Mouse (Mus musculus): ENCODE data around the gene Mapk10. TPM values are rescaled to one million over a fixed set of nuclear protein-coding genes. Genes with fewer than 3 reads are reported as not detected.

Gene Mapk10
- polyA plus RNA-seq, 1 experiment from 2014 or later = 0.59 TPM

GRCm38 (mm10) chr5:103160314-103161195, 50.6 kb downstream of the Mapk10 start:
- Histone ChIP-seq H3K9ac (ENCODE audit: low read length) (no peak overlapping the region), H3K36me3 (ENCODE audit: control insufficient read depth, insufficient read depth, low read length) (no peaks in the 10 kb centered on the region), H3K27ac (replicated peaks; ENCODE audit: low read depth, low read length) (no peak overlapping the region), H3K27me3 (ENCODE audit: control insufficient read depth, insufficient read depth, low read length) (no peaks in the 10 kb centered on the region), H3K4me3 (ENCODE audit: low read depth, low read length) (no peak overlapping the region), H3K4me1 (ENCODE audit: control insufficient read depth, insufficient read depth, low read length) (no peaks in the 10 kb centered on the region), H3K9me3 (ENCODE audit: control insufficient read depth, low read length) (no peaks in the 10 kb centered on the region), H3K4me2 (ENCODE audit: low read depth, severe bottlenecking) (no peak overlapping the region)
- 73% methylated on average over 8 of the region's 8 CpGs for WGBS
- ATAC-seq (ENCODE audit: insufficient number of reproducible peaks, low FRiP score, low TSS enrichment, low read depth) (no peak), DNase-seq (ENCODE audit: low spot score) (no peak)

GRCm38 (mm10) chr5:103140935-103141334, 70.2 kb downstream of the Mapk10 start:
- H3K9me3 ChIP-seq (ENCODE audit: control insufficient read depth, low read length) = no peaks in the 10 kb centered on the region
- DNase-seq (ENCODE audit: low spot score) = no peak
- no peak overlapping the region for H3K9ac ChIP-seq (ENCODE audit: low read length)
- no peak overlapping the region for H3K4me2 ChIP-seq (ENCODE audit: low read depth, severe bottlenecking)
- WGBS = 89% methylated on average over 5 of the region's 5 CpGs
- ATAC-seq (ENCODE audit: insufficient number of reproducible peaks, low FRiP score, low TSS enrichment, low read depth) = no peak
- H3K36me3 ChIP-seq (ENCODE audit: control insufficient read depth, insufficient read depth, low read length) = no peaks in the 10 kb centered on the region
- H3K4me1 ChIP-seq (ENCODE audit: control insufficient read depth, insufficient read depth, low read length) = no peaks in the 10 kb centered on the region
- H3K27ac ChIP-seq (replicated peaks; ENCODE audit: low read depth, low read length) = no peak overlapping the region
- H3K27me3 ChIP-seq (ENCODE audit: control insufficient read depth, insufficient read depth, low read length) = no peaks in the 10 kb centered on the region
- H3K4me3 ChIP-seq (ENCODE audit: low read depth, low read length) = no peak overlapping the region

- no peak for DNase-seq (ENCODE audit: low spot score)
Measured at GRCm38 (mm10) chr5:103134839-103135238, 76.3 kb downstream of the Mapk10 start.

GRCm38 (mm10) chr5:103133626-103134025, 77.5 kb downstream of the Mapk10 start:
- Histone ChIP-seq H3K4me2 (ENCODE audit: low read depth, severe bottlenecking) (no peak overlapping the region), H3K27me3 (ENCODE audit: control insufficient read depth, insufficient read depth, low read length) (no peaks in the 10 kb centered on the region), H3K4me1 (ENCODE audit: control insufficient read depth, insufficient read depth, low read length) (no peaks in the 10 kb centered on the region), H3K9ac (ENCODE audit: low read length) (no peak overlapping the region), H3K27ac (replicated peaks; ENCODE audit: low read depth, low read length) (no peak overlapping the region), H3K36me3 (ENCODE audit: control insufficient read depth, insufficient read depth, low read length) (no peaks in the 10 kb centered on the region), H3K9me3 (ENCODE audit: control insufficient read depth, low read length) (no peaks in the 10 kb centered on the region), H3K4me3 (ENCODE audit: low read depth, low read length) (no peak overlapping the region)
- WGBS = 71% methylated on average over 9 of the region's 9 CpGs
- DNase-seq (ENCODE audit: low spot score) (no peak), ATAC-seq (ENCODE audit: insufficient number of reproducible peaks, low FRiP score, low TSS enrichment, low read depth) (no peak)

More at GRCm38 (mm10) chr5:103134839-103135238, 76.3 kb downstream of the Mapk10 start:
- Histone ChIP-seq H3K4me3 (ENCODE audit: low read depth, low read length) (no peak overlapping the region), H3K27ac (replicated peaks; ENCODE audit: low read depth, low read length) (no peak overlapping the region), H3K36me3 (ENCODE audit: control insufficient read depth, insufficient read depth, low read length) (no peaks in the 10 kb centered on the region), H3K9ac (ENCODE audit: low read length) (no peak overlapping the region), H3K4me1 (ENCODE audit: control insufficient read depth, insufficient read depth, low read length) (no peaks in the 10 kb centered on the region), H3K4me2 (ENCODE audit: low read depth, severe bottlenecking) (no peak overlapping the region), H3K27me3 (ENCODE audit: control insufficient read depth, insufficient read depth, low read length) (no peaks in the 10 kb centered on the region), H3K9me3 (ENCODE audit: control insufficient read depth, low read length) (no peaks in the 10 kb centered on the region)
- WGBS = 92% methylated on average over 9 of the region's 9 CpGs
- no peak for ATAC-seq (ENCODE audit: insufficient number of reproducible peaks, low FRiP score, low TSS enrichment, low read depth)

GRCm38 (mm10) chr5:103132814-103133213, 78.3 kb downstream of the Mapk10 start:
- no peak overlapping the region for H3K27ac ChIP-seq (replicated peaks; ENCODE audit: low read depth, low read length)
- no peaks in the 10 kb centered on the region for H3K36me3 ChIP-seq (ENCODE audit: control insufficient read depth, insufficient read depth, low read length)
- DNase-seq (ENCODE audit: low spot score) = no peak
- no peaks in the 10 kb centered on the region for H3K9me3 ChIP-seq (ENCODE audit: control insufficient read depth, low read length)
- no peaks in the 10 kb centered on the region for H3K4me1 ChIP-seq (ENCODE audit: control insufficient read depth, insufficient read depth, low read length)
- WGBS = 76% methylated on average over 6 of the region's 6 CpGs
- no peaks in the 10 kb centered on the region for H3K27me3 ChIP-seq (ENCODE audit: control insufficient read depth, insufficient read depth, low read length)
- H3K4me3 ChIP-seq (ENCODE audit: low read depth, low read length) = no peak overlapping the region
- no peak overlapping the region for H3K4me2 ChIP-seq (ENCODE audit: low read depth, severe bottlenecking)
- ATAC-seq (ENCODE audit: insufficient number of reproducible peaks, low FRiP score, low TSS enrichment, low read depth) = no peak
- no peak overlapping the region for H3K9ac ChIP-seq (ENCODE audit: low read length)

GRCm38 (mm10) chr5:103119618-103120017, 91.5 kb downstream of the Mapk10 start:
- DNase-seq (ENCODE audit: low spot score) (no peak), ATAC-seq (ENCODE audit: insufficient number of reproducible peaks, low FRiP score, low TSS enrichment, low read depth) (no peak)
- no peak overlapping the region for H3K4me2 ChIP-seq (ENCODE audit: low read depth, severe bottlenecking)
- H3K9ac ChIP-seq (ENCODE audit: low read length) = no peak overlapping the region
- H3K4me3 ChIP-seq (ENCODE audit: low read depth, low read length) = no peak overlapping the region
- H3K36me3 ChIP-seq (ENCODE audit: control insufficient read depth, insufficient read depth, low read length) = no peaks in the 10 kb centered on the region
- no peaks in the 10 kb centered on the region for H3K27me3 ChIP-seq (ENCODE audit: control insufficient read depth, insufficient read depth, low read length)
- H3K9me3 ChIP-seq (ENCODE audit: control insufficient read depth, low read length) = no peaks in the 10 kb centered on the region
- WGBS = 84% methylated on average over 3 of the region's 3 CpGs
- no peak overlapping the region for H3K27ac ChIP-seq (replicated peaks; ENCODE audit: low read depth, low read length)
- no peaks in the 10 kb centered on the region for H3K4me1 ChIP-seq (ENCODE audit: control insufficient read depth, insufficient read depth, low read length)

GRCm38 (mm10) chr5:103115571-103115970, 95.6 kb downstream of the Mapk10 start:
- DNase-seq (ENCODE audit: low spot score) (no peak), ATAC-seq (ENCODE audit: insufficient number of reproducible peaks, low FRiP score, low TSS enrichment, low read depth) (no peak)
- 88% methylated on average over 7 of the region's 7 CpGs for WGBS
- H3K9me3 ChIP-seq (ENCODE audit: control insufficient read depth, low read length) = no peaks in the 10 kb centered on the region
- no peaks in the 10 kb centered on the region for H3K27me3 ChIP-seq (ENCODE audit: control insufficient read depth, insufficient read depth, low read length)
- no peaks in the 10 kb centered on the region for H3K4me1 ChIP-seq (ENCODE audit: control insufficient read depth, insufficient read depth, low read length)
- H3K4me2 ChIP-seq (ENCODE audit: low read depth, severe bottlenecking) = no peak overlapping the region
- no peak overlapping the region for H3K4me3 ChIP-seq (ENCODE audit: low read depth, low read length)
- H3K27ac ChIP-seq (replicated peaks; ENCODE audit: low read depth, low read length) = no peak overlapping the region
- no peak overlapping the region for H3K9ac ChIP-seq (ENCODE audit: low read length)
- H3K36me3 ChIP-seq (ENCODE audit: control insufficient read depth, insufficient read depth, low read length) = no peaks in the 10 kb centered on the region

GRCm38 (mm10) chr5:103112471-103112870, 98.7 kb downstream of the Mapk10 start:
- H3K4me2 ChIP-seq (ENCODE audit: low read depth, severe bottlenecking) = no peak overlapping the region
- DNase-seq (ENCODE audit: low spot score) (no peak), ATAC-seq (ENCODE audit: insufficient number of reproducible peaks, low FRiP score, low TSS enrichment, low read depth) (no peak)
- H3K27ac ChIP-seq (replicated peaks; ENCODE audit: low read depth, low read length) = no peak overlapping the region
- 88% methylated on average over 7 of the region's 7 CpGs for WGBS
- no peaks in the 10 kb centered on the region for H3K36me3 ChIP-seq (ENCODE audit: control insufficient read depth, insufficient read depth, low read length)
- H3K27me3 ChIP-seq (ENCODE audit: control insufficient read depth, insufficient read depth, low read length) = no peaks in the 10 kb centered on the region
- H3K9me3 ChIP-seq (ENCODE audit: control insufficient read depth, low read length) = no peaks in the 10 kb centered on the region
- H3K9ac ChIP-seq (ENCODE audit: low read length) = no peak overlapping the region
- H3K4me3 ChIP-seq (ENCODE audit: low read depth, low read length) = no peak overlapping the region
- no peaks in the 10 kb centered on the region for H3K4me1 ChIP-seq (ENCODE audit: control insufficient read depth, insufficient read depth, low read length)

All from limb, embryonic 11.5 days (tissue).